Mouse (Mus musculus): Measurements from ENCODE around the gene Olfr98. TPM values are rescaled to one million over a fixed set of nuclear protein-coding genes. Genes with fewer than 3 reads are reported as not detected.

Olfr98 gene
- polyA plus RNA-seq (2014; fragmentation: Nextera tagmentation; extraction: Ambion mirVana), result not detected in 2 replicates

DNA sequence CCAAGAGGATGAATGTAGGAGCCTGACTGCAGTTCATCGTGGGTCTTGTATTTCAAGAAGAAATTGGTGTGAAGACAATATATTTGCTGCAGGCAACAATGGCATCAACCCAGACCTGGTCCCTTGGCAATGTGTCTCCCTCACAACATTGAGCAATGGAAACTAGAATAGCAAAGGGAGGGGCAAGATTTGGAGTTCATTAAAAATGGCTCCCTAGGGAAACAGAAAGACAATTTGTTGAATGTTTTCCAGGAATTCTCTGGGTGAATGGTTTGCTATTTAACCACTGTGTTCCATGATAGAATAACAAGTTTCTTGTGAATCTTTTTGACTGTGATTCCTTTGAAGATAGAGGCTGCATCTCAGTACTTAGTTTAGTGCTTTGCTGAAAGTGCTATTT lies at the start of gene Olfr98:
Gene Olfr98 (minus strand): TSS at position 124 of the 400 bp plus-strand sequence.
- H3K27me3 ChIP-seq (ENCODE audit: control insufficient read depth, insufficient read depth, low read length), result no peaks in the 10 kb centered on the region
- H3K9ac ChIP-seq (ENCODE audit: low read length), result no peak within 1 kb of the TSS
- ATAC-seq (ENCODE audit: low FRiP score) (no peak), DNase-seq (ENCODE audit: low spot score, missing footprints) (no peak)
- WGBS, result 78% methylated on average over 1 of the region's 1 CpGs
- H3K4me3 ChIP-seq (ENCODE audit: low read depth, low read length), result no peak within 1 kb of the TSS
- H3K9me3 ChIP-seq (ENCODE audit: control insufficient read depth, low read length), result no peaks in the 10 kb centered on the region
- no peak within 1 kb of the TSS for H3K4me2 ChIP-seq
- no peak within 1 kb of the TSS for H3K27ac ChIP-seq (ENCODE audit: low read depth, low read length)
- H3K36me3 ChIP-seq (ENCODE audit: control insufficient read depth, insufficient read depth, low read length), result no peaks in the 10 kb centered on the region
- H3K4me1 ChIP-seq (ENCODE audit: control insufficient read depth, insufficient read depth, low read length), result no peaks in the 10 kb centered on the region

DNA sequence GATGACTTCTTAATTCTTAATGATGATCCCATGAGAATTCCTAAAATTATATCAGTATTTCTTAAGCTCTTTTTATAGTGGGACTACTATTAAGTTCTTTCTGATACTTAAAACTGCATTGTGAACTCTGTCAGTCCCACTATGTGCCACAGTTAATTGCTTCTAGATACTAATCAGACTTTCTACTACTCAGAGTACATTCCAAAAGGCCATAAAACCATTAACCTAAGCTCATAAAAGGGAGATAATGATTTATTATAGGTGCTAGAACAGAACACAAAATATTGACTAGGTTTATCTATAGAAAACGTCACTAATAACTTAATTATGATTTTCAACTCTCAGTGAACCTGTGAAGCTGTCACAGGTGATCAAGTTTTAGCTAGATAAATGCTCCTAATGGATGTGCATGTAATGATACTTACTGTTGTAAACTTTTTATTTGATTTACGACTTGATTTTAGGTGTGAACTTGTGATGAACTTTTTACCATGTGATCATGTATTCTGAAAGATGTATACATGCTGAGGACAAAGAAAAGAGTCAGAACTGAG lies 46.7 kb upstream of the Olfr98 start:
- H3K4me2 ChIP-seq, result no peak overlapping the region
- H3K36me3 ChIP-seq (ENCODE audit: control insufficient read depth, insufficient read depth, low read length), result no peaks in the 10 kb centered on the region
- DNase-seq (ENCODE audit: low spot score, missing footprints) (no peak), ATAC-seq (ENCODE audit: low FRiP score) (no peak)
- H3K4me3 ChIP-seq (ENCODE audit: low read depth, low read length), result no peak overlapping the region
- H3K9ac ChIP-seq (ENCODE audit: low read length), result no peak overlapping the region
- no peaks in the 10 kb centered on the region for H3K27me3 ChIP-seq (ENCODE audit: control insufficient read depth, insufficient read depth, low read length)
- WGBS, result 59% methylated on average over 2 of the region's 2 CpGs
- H3K27ac ChIP-seq (ENCODE audit: low read depth, low read length), result no peak overlapping the region
- no peaks in the 10 kb centered on the region for H3K4me1 ChIP-seq (ENCODE audit: control insufficient read depth, insufficient read depth, low read length)
- H3K9me3 ChIP-seq (ENCODE audit: control insufficient read depth, low read length), result no peaks in the 10 kb centered on the region

DNA sequence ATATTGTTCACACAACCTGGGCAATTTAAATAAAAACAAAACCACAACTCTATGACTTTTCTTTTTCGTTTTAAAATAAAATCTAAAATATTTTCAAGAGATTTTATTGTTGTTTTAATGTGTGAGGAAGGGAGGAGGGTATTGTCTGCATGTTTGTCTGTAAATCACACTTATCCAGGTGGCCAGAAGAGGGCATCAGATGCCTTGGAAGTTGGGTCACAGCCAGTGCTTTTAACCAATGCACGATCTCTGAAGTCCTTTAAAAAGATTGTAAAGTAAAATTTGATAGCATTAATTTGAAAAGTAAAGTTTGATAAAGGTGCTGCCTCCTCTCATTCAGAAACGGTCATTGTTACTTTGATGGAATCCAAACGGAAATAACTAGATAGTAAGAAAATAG lies 44.9 kb upstream of the Olfr98 start:
- H3K9me3 ChIP-seq (ENCODE audit: control insufficient read depth, low read length), result no peaks in the 10 kb centered on the region
- DNase-seq (ENCODE audit: low spot score, missing footprints), result no peak
- H3K4me2 ChIP-seq, result no peak overlapping the region
- no peaks in the 10 kb centered on the region for H3K4me1 ChIP-seq (ENCODE audit: control insufficient read depth, insufficient read depth, low read length)
- WGBS, result 51% methylated on average over 4 of the region's 4 CpGs
- ATAC-seq (ENCODE audit: low FRiP score), result no peak
- no peak overlapping the region for H3K27ac ChIP-seq (ENCODE audit: low read depth, low read length)
- no peaks in the 10 kb centered on the region for H3K27me3 ChIP-seq (ENCODE audit: control insufficient read depth, insufficient read depth, low read length)
- H3K9ac ChIP-seq (ENCODE audit: low read length), result no peak overlapping the region
- no peak overlapping the region for H3K4me3 ChIP-seq (ENCODE audit: low read depth, low read length)
- no peaks in the 10 kb centered on the region for H3K36me3 ChIP-seq (ENCODE audit: control insufficient read depth, insufficient read depth, low read length)

DNA sequence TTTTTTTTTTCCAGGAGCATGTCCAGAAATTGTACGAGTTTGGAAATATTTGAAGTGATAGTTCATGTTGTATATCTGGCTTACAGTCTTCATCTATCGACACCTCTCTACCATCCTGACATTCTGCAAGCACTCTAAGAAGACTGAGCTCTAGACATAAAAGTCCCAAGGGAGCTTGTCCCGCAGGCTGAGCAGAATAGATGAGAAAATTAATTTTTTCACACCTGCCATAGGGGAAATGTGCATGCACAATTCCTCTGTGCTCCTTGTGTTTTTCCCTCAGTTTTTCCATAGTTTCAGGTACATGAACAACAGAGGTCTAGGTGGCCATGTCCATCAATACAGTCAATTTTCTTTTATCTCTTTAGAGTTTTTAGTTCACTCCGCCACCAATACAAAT lies 40.7 kb upstream of the Olfr98 start, which contains the start of gene Olfr101:
Gene Olfr101 (minus strand): TSS at position 101 of the 400 bp plus-strand sequence.
- no peak within 1 kb of the TSS for H3K4me2 ChIP-seq
- no peak for DNase-seq (ENCODE audit: low spot score, missing footprints)
- no peak within 1 kb of the TSS for H3K27ac ChIP-seq (ENCODE audit: low read depth, low read length)
- WGBS, result 89% methylated on average over 4 of the region's 4 CpGs
- H3K4me1 ChIP-seq (ENCODE audit: control insufficient read depth, insufficient read depth, low read length), result no peaks in the 10 kb centered on the region
- no peak within 1 kb of the TSS for H3K9ac ChIP-seq (ENCODE audit: low read length)
- no peak within 1 kb of the TSS for H3K4me3 ChIP-seq (ENCODE audit: low read depth, low read length)
- no peaks in the 10 kb centered on the region for H3K27me3 ChIP-seq (ENCODE audit: control insufficient read depth, insufficient read depth, low read length)
- no peak for ATAC-seq (ENCODE audit: low FRiP score)
- no peaks in the 10 kb centered on the region for H3K9me3 ChIP-seq (ENCODE audit: control insufficient read depth, low read length)
- H3K36me3 ChIP-seq (ENCODE audit: control insufficient read depth, insufficient read depth, low read length), result no peaks in the 10 kb centered on the region

DNA sequence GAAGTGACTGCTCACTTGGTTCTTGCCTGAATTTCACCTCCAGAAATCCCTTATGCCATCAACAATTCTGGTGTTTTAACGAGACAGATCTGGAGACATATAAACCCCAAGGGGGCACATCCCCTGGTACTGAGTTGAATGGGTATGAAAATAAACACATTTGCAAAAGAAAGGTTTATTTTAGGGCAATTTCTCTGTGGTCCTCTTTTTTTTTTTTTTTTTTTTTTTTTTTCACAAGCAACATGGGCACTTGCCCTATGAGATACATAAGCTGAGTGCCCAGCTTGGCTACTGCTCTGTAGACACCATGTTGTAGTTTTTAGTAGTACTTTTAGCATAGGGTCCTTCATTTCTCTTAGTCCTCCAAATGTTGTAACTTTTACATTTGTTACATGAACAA lies 19.8 kb upstream of the Olfr98 start, which contains the start of gene Olfr99:
Gene Olfr99 (minus strand): TSS at position 101 of the 400 bp plus-strand sequence.
- no peaks in the 10 kb centered on the region for H3K27me3 ChIP-seq (ENCODE audit: control insufficient read depth, insufficient read depth, low read length)
- H3K9me3 ChIP-seq (ENCODE audit: control insufficient read depth, low read length), result no peaks in the 10 kb centered on the region
- H3K4me3 ChIP-seq (ENCODE audit: low read depth, low read length), result no peak within 1 kb of the TSS
- H3K9ac ChIP-seq (ENCODE audit: low read length), result no peak within 1 kb of the TSS
- DNase-seq (ENCODE audit: low spot score, missing footprints) (no peak), ATAC-seq (ENCODE audit: low FRiP score) (no peak)
- H3K27ac ChIP-seq (ENCODE audit: low read depth, low read length), result no peak within 1 kb of the TSS
- 76% methylated on average over 1 of the region's 1 CpGs for WGBS
- no peak within 1 kb of the TSS for H3K4me2 ChIP-seq
- H3K36me3 ChIP-seq (ENCODE audit: control insufficient read depth, insufficient read depth, low read length), result no peaks in the 10 kb centered on the region
- no peaks in the 10 kb centered on the region for H3K4me1 ChIP-seq (ENCODE audit: control insufficient read depth, insufficient read depth, low read length)

DNA sequence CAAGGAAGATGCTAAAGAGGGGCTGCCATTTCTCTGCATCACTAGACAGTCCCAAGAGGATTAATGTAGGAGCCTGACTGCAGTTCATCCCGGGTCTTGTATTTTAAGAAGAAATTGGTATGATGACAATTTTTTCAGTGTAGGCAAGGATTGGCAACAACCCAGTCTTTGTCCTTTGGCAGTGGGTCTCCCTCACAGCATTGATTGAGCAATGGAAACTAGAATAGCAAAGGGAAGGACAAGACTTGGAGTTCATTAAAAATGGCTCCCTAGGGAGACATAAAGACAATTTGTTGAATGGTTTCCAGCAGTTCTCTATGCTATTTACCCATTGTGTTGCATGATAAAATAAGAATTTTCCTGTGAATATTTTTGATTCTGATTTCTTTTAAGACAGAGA lies 16.8 kb upstream of the Olfr98 start:
- 77% methylated on average over 1 of the region's 1 CpGs for WGBS
- H3K9me3 ChIP-seq (ENCODE audit: control insufficient read depth, low read length), result no peaks in the 10 kb centered on the region
- H3K27me3 ChIP-seq (ENCODE audit: control insufficient read depth, insufficient read depth, low read length), result no peaks in the 10 kb centered on the region
- H3K27ac ChIP-seq (ENCODE audit: low read depth, low read length), result no peak overlapping the region
- no peak overlapping the region for H3K4me3 ChIP-seq (ENCODE audit: low read depth, low read length)
- no peak overlapping the region for H3K9ac ChIP-seq (ENCODE audit: low read length)
- ATAC-seq (ENCODE audit: low FRiP score), result no peak
- DNase-seq (ENCODE audit: low spot score, missing footprints), result no peak
- H3K4me1 ChIP-seq (ENCODE audit: control insufficient read depth, insufficient read depth, low read length), result no peaks in the 10 kb centered on the region
- H3K36me3 ChIP-seq (ENCODE audit: control insufficient read depth, insufficient read depth, low read length), result no peaks in the 10 kb centered on the region
- H3K4me2 ChIP-seq, result no peak overlapping the region

DNA sequence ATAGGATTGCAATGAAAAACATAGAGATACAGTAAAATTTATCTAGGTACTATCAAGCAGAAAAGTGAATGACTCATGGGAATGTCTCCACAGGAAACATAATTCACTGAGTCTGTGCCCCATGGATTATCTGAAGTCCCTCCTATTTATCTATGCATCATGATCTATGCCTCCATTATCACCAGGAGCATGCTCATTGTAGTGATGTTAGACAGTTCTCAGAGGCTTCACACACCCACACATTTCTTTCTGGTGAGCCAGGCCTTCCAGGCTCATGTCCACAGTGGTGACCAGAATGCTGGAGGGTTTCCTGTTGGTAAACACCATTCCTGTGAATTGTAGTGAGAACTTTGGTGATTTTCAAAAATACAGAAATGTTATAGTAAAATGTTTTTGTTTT lies 13.0 kb upstream of the Olfr98 start:
- H3K4me1 ChIP-seq (ENCODE audit: control insufficient read depth, insufficient read depth, low read length), result no peaks in the 10 kb centered on the region
- DNase-seq (ENCODE audit: low spot score, missing footprints), result no peak
- no peak overlapping the region for H3K27ac ChIP-seq (ENCODE audit: low read depth, low read length)
- H3K4me2 ChIP-seq, result no peak overlapping the region
- no peaks in the 10 kb centered on the region for H3K27me3 ChIP-seq (ENCODE audit: control insufficient read depth, insufficient read depth, low read length)
- no peaks in the 10 kb centered on the region for H3K9me3 ChIP-seq (ENCODE audit: control insufficient read depth, low read length)
- H3K36me3 ChIP-seq (ENCODE audit: control insufficient read depth, insufficient read depth, low read length), result no peaks in the 10 kb centered on the region
- H3K4me3 ChIP-seq (ENCODE audit: low read depth, low read length), result no peak overlapping the region
- no peak for ATAC-seq (ENCODE audit: low FRiP score)
- no peak overlapping the region for H3K9ac ChIP-seq (ENCODE audit: low read length)

DNA sequence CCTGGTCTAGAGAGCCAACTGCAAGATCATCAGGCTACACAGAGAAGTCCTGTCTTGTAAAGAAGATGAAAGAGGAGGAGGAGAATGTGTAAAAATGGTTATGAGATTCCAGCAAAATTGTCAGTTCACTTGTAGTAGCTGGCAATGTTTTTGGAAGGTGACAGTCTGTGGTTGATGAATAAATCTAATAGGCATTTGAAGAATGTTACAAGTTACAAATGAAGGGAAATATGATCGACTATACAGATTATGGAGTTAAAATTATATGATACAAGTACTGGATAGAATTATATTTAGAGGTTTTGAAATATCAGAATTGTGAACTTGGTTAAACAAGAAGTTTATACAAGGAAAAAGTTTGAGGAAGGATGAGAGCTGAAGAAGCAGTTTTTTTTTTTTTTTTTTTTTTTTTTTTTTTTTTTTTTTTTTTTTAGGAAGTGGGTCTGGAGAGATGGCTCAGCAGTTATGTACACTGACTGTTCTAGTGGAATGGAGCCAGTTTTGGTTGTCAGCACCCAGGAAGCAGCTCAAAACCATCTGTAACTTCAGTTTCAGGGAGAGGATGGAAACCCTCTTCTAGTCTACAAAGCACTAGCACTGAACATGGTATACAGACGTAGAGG lies 12.2 kb upstream of the Olfr98 start:
- Histone ChIP-seq H3K4me2 (no peak overlapping the region), H3K27ac (ENCODE audit: low read depth, low read length) (no peak overlapping the region), H3K4me3 (ENCODE audit: low read depth, low read length) (no peak overlapping the region), H3K36me3 (ENCODE audit: control insufficient read depth, insufficient read depth, low read length) (no peaks in the 10 kb centered on the region), H3K9me3 (ENCODE audit: control insufficient read depth, low read length) (no peaks in the 10 kb centered on the region), H3K9ac (ENCODE audit: low read length) (no peak overlapping the region), H3K4me1 (ENCODE audit: control insufficient read depth, insufficient read depth, low read length) (no peaks in the 10 kb centered on the region), H3K27me3 (ENCODE audit: control insufficient read depth, insufficient read depth, low read length) (no peaks in the 10 kb centered on the region)
- ATAC-seq (ENCODE audit: low FRiP score) (no peak), DNase-seq (ENCODE audit: low spot score, missing footprints) (no peak)
- 74% methylated on average over 2 of the region's 2 CpGs for WGBS

DNA sequence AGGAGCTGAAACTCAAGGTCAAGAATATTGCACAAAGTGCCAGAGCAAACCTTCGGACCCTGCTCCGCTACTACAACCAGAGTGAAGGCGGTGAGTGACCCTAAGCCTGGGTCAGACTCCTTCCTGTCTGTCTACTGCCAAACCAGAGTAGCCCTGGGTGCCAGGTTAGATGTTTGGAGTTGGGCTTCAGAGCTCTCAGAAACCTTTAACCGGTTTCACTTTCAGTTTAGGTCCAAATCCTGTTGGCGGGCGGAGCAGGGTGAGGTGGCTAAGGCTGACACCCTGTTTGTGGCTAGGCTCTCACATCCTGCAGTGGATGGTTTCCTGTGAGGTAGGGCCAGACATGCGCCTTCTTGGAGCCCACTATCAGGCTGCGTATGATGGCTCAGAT lies 7.1 kb upstream of the Olfr98 start:
- Histone ChIP-seq H3K4me3 (ENCODE audit: low read depth, low read length) (peak overlapping the region; percentile 41), H3K4me1 (ENCODE audit: control insufficient read depth, insufficient read depth, low read length) (no peaks in the 10 kb centered on the region), H3K4me2 (peak overlapping the region; percentile 59), H3K27ac (ENCODE audit: low read depth, low read length) (no peak overlapping the region), H3K9ac (ENCODE audit: low read length) (peak overlapping the region; percentile 54), H3K27me3 (ENCODE audit: control insufficient read depth, insufficient read depth, low read length) (no peaks in the 10 kb centered on the region), H3K9me3 (ENCODE audit: control insufficient read depth, low read length) (no peaks in the 10 kb centered on the region), H3K36me3 (ENCODE audit: control insufficient read depth, insufficient read depth, low read length) (no peaks in the 10 kb centered on the region)
- DNase-seq (ENCODE audit: low spot score, missing footprints) (no peak), ATAC-seq (ENCODE audit: low FRiP score) (peak; percentile 49; the same call in 1 of the 2 replicates)
- 62% methylated on average over 8 of the region's 8 CpGs for WGBS

Data from midbrain, embryonic 11.5 days (tissue).